Mouse (Mus musculus) left cerebral cortex, postnatal 4 days (tissue): Measurements from ENCODE around the gene Hc. TPM values are rescaled to one million over a fixed set of nuclear protein-coding genes. Genes with fewer than 3 reads are reported as not detected.

ENCODE experiments used
- total RNA-seq, 2 experiments: library from RNA; stranded (reverse); gene quantifications; 2 replicates each; pipeline ENCODE4 v1.2.3; 2021

The Hc gene
- total RNA-seq, 2 experiments from 2014 or later = 0.18 TPM; not detected in 1

Other genes with a start within 250 kb of the Hc start
- gene Fbxw2, start 235.1 kb downstream of the Hc start, total RNA-seq = 100 to 1,000 TPM; 103 to 104 TPM
- gene Gm34653, start 228.4 kb downstream of the Hc start, total RNA-seq = not detected
- under 1 TPM; 0.20 to 0.52 TPM for gene Cutal, start 187.0 kb downstream of the Hc start, total RNA-seq
- gene Psmd5, start 186.5 kb downstream of the Hc start, total RNA-seq = 10 to 100 TPM; 38.2 to 45.8 TPM
- gene Phf19, start 147.4 kb downstream of the Hc start, total RNA-seq = 1 to 10 TPM; 2.3 to 4.5 TPM
- 1 to 10 TPM; 1.1 to 2.6 TPM for gene Traf1, start 99.7 kb downstream of the Hc start, total RNA-seq
- gene AI182371, start 40.1 kb upstream of the Hc start, total RNA-seq = under 1 TPM in 1 of 2 experiments, not detected in 1; 0.48 TPM
- 10 to 100 TPM; 16.1 to 17.6 TPM for gene Cntrl, start 48.1 kb upstream of the Hc start, total RNA-seq
- gene Rab14, start 139.7 kb upstream of the Hc start, total RNA-seq = 100 to 1,000 TPM; 221 to 222 TPM
- gene Gsn, start 194.9 kb upstream of the Hc start, total RNA-seq = 10 to 100 TPM; 20.0 to 20.7 TPM